Mouse (Mus musculus) brain, embryonic 14.5 days (tissue): Measurements from ENCODE around the gene Mdfic.

ENCODE experiments used
- CTCF ChIP-seq: fragments of 200-500 bp; IDR thresholded peaks from 2 replicates; pipeline ENCODE4 v1.5.1; 2012; ENCODE audit warnings: inconsistent platforms, mild to moderate bottlenecking, moderate library complexity, borderline replicate concordance; ENCODE audit not compliant: insufficient read depth, insufficient read length; ENCODE audit errors: extremely low read depth
- POLR2A ChIP-seq: fragments of 200-500 bp; IDR thresholded peaks from 2 replicates; pipeline ENCODE4 v1.6.1; 2012; ENCODE audit warnings: mild to moderate bottlenecking, inconsistent platforms, borderline replicate concordance; ENCODE audit not compliant: poor library complexity, insufficient read depth, insufficient read length, severe bottlenecking; ENCODE audit errors: extremely low read depth

DNA sequence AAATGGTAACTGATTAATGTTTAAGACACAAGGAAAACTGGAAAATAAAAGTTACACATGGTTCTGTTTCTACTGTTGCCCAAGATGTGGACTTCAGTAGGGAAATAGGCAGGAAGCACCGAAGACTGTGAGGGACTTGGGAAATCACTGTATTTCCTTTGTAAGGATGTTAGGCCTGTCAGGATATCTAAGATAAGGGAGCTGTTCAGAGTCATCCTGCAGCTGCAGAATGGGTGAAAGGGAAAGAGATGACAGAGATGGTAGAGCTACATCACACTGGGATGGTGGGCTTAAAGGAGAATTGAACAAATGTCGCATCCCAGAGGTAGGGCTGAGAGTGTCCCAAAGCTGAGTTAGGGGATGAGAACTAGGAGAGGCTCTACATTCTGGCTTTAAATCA lies 9.8 kb downstream of the Mdfic start:
- TF ChIP-seq CTCF, result no peak
- TF ChIP-seq POLR2A, result no peak
